Mouse (Mus musculus) layer of hippocampus, adult 2 months (tissue): ENCODE data around the gene Prkce. TPM values are rescaled to one million over a fixed set of nuclear protein-coding genes. Genes with fewer than 3 reads are reported as not detected.

Experiments used
- DNase-seq, 2 experiments: peaks; one replicate each; pipeline ENCODE4 v3.0.0; 2022; ENCODE audit warnings: low spot score in 2 of 2
- H3K27ac ChIP-seq: fragments of 200-600 bp; 2 replicates; pipeline ENCODE4 v1.8.1; 2022
- H3K4me3 ChIP-seq: fragments of 200-600 bp; 2 replicates; pipeline ENCODE4 v1.8.1; 2022; ENCODE audit warnings: mild to moderate bottlenecking
- CTCF ChIP-seq: fragments of 200-600 bp; conservative IDR thresholded peaks from 2 replicates; pipeline ENCODE4 v1.8.1; 2022; ENCODE audit warnings: antibody characterized with exemption, mild to moderate bottlenecking, moderate library complexity
- total RNA-seq, 2 experiments: library from RNA; stranded (reverse); gene quantifications; 2 replicates each; pipeline ENCODE4 v1.2.3; 2021

Gene Prkce
- total RNA-seq, 2 experiments from 2014 or later: 422 to 451 TPM

GRCm38 (mm10) chr17:86366919-86367318 lies 199.3 kb downstream of the Prkce start:
- TF ChIP-seq CTCF: no peak; the same call in 1 of the 2 replicates
- DNase-seq: peak in 1 of 2 experiments; percentile 52
- peak overlapping the region; percentile 80 for H3K27ac ChIP-seq
- no peak overlapping the region; the same call in 1 of the 2 replicates for H3K4me3 ChIP-seq

- Histone ChIP-seq H3K27ac (peak overlapping the region; percentile 80), H3K4me3 (no peak overlapping the region)
- no peak for DNase-seq
- no peak for TF ChIP-seq CTCF
These were observed 200.1 kb downstream of the Prkce start for GRCm38 (mm10) chr17:86367676-86368075.

- no peak overlapping the region for H3K4me3 ChIP-seq
- TF ChIP-seq CTCF: no peak
- DNase-seq: no peak
- peak overlapping the region; percentile 80 for H3K27ac ChIP-seq
These were observed 202.6 kb downstream of the Prkce start for GRCm38 (mm10) chr17:86370106-86370742.

GRCm38 (mm10) chr17:86371101-86371561 lies 203.5 kb downstream of the Prkce start:
- H3K27ac ChIP-seq: peak overlapping the region; percentile 80
- H3K4me3 ChIP-seq: no peak overlapping the region; the same call in 1 of the 2 replicates
- TF ChIP-seq CTCF: no peak
- no peak for DNase-seq

- TF ChIP-seq CTCF: no peak
- Histone ChIP-seq H3K4me3 (no peak overlapping the region), H3K27ac (no peak overlapping the region)
- DNase-seq: no peak
These were observed 208.8 kb downstream of the Prkce start for GRCm38 (mm10) chr17:86376389-86376788.

- TF ChIP-seq CTCF: no peak
- H3K4me3 ChIP-seq: no peak overlapping the region
- no peak for DNase-seq
- H3K27ac ChIP-seq: peak overlapping the region; percentile 40; the same call in 1 of the 2 replicates
These were observed 210.3 kb downstream of the Prkce start for GRCm38 (mm10) chr17:86377863-86378262.

GRCm38 (mm10) chr17:86378611-86379010 lies 211.0 kb downstream of the Prkce start:
- peak overlapping the region; percentile 85; the same call in 1 of the 2 replicates for H3K27ac ChIP-seq
- no peak overlapping the region for H3K4me3 ChIP-seq
- DNase-seq: no peak
- no peak for TF ChIP-seq CTCF

GRCm38 (mm10) chr17:86379405-86380137 lies 212.0 kb downstream of the Prkce start:
- H3K27ac ChIP-seq: peak overlapping the region; percentile 85
- TF ChIP-seq CTCF: no peak
- H3K4me3 ChIP-seq: peak overlapping the region; percentile 8; the same call in 1 of the 2 replicates
- no peak for DNase-seq

- Histone ChIP-seq H3K4me3 (no peak overlapping the region), H3K27ac (no peak overlapping the region)
- DNase-seq: no peak
- no peak for TF ChIP-seq CTCF
These were observed 213.9 kb downstream of the Prkce start for GRCm38 (mm10) chr17:86381464-86381863.

GRCm38 (mm10) chr17:86382885-86383284 lies 215.3 kb downstream of the Prkce start:
- TF ChIP-seq CTCF: no peak
- no peak for DNase-seq
- H3K4me3 ChIP-seq: no peak overlapping the region
- H3K27ac ChIP-seq: 0 out of 2 replicates have a peak overlapping the region, but pooled peaks have one; percentile 36

GRCm38 (mm10) chr17:86383699-86384572 lies 216.4 kb downstream of the Prkce start:
- Histone ChIP-seq H3K27ac (0 out of 2 replicates have a peak overlapping the region, but pooled peaks have one; percentile 36), H3K4me3 (no peak overlapping the region)
- DNase-seq: no peak
- no peak for TF ChIP-seq CTCF

- no peak for TF ChIP-seq CTCF
- H3K4me3 ChIP-seq: no peak overlapping the region
- DNase-seq: no peak
- peak overlapping the region; percentile 75 for H3K27ac ChIP-seq
These were observed 224.9 kb downstream of the Prkce start for GRCm38 (mm10) chr17:86392475-86392874.
